Mouse (Mus musculus) small intestine, adult 2 months (tissue): ENCODE measurements around the gene Ndufs7.

Source experiments
- CTCF ChIP-seq: fragments of 200-500 bp; IDR thresholded peaks from 2 replicates; pipeline ENCODE4 v1.5.1; 2012; ENCODE audit warnings: low read depth, mild to moderate bottlenecking, control low read depth, inconsistent platforms, low read length, moderate library complexity, mixed read lengths; ENCODE audit not compliant: insufficient replicate concordance, insufficient read length; ENCODE audit errors: extremely low read depth
- POLR2A ChIP-seq: fragments of 200-500 bp; IDR thresholded peaks from 2 replicates; pipeline ENCODE4 v1.6.1; 2012; ENCODE audit warnings: low read depth, mild to moderate bottlenecking, control low read depth, inconsistent platforms, low read length, moderate library complexity

DNA sequence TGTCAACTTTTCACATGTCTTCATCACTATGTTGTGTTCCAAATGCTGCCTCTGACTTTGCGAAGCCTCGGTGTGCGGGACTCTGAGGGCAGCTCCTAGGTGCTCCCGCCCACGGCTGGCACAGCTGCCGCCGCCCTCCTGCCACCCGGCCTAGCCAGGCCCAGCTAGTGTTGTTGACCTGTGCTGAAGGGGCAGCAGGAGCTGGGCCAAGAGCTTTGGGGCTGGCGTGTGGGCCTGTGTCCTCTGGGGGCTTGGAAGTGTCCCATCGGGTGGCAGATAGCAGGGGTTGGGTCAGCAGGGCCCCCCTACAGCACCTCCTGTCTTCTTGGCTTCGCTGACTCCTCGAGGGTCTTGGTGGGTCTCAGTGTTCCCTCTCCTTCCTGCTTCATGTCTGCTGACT lies 30.4 kb downstream of the Ndufs7 start:
- TF ChIP-seq POLR2A: no peak
- TF ChIP-seq CTCF: no peak
